Mouse (Mus musculus) midbrain, embryonic 14.5 days (tissue): ENCODE results near the gene Itgav. TPM values are rescaled to one million over a fixed set of nuclear protein-coding genes. Genes with fewer than 3 reads are reported as not detected.

Experiments
- ATAC-seq: fragments of 200-750 bp; cut with Nextera tagmentation; 2 replicates; pipeline ENCODE4 v1.8.0; 2017; ENCODE audit warnings: moderate number of reproducible peaks, moderate library complexity; ENCODE audit not compliant: low FRiP score, low TSS enrichment
- DNase-seq: peaks from one replicate; pipeline ENCODE4 v3.0.0-alpha.2; 2015
- H3K27ac ChIP-seq: fragments of 300-500 bp; sonication (generic); replicated peaks from 2 replicates; pipeline ENCODE4 v1.5.1; 2014; ENCODE audit warnings: mild to moderate bottlenecking, low read depth, low read length, moderate library complexity
- H3K27me3 ChIP-seq: fragments of 300-500 bp; sonication (generic); 2 replicates; pipeline ENCODE4 v1.6.1; 2014; ENCODE audit warnings: low read length, control low read depth, mixed read lengths; ENCODE audit not compliant: control insufficient read depth, insufficient read depth
- H3K36me3 ChIP-seq: fragments of 300-500 bp; sonication (generic); 2 replicates; pipeline ENCODE4 v1.6.1; 2014; ENCODE audit warnings: low read length, control low read depth; ENCODE audit not compliant: control insufficient read depth, insufficient read depth
- H3K4me1 ChIP-seq: fragments of 300-500 bp; sonication (generic); 2 replicates; pipeline ENCODE4 v1.6.1; 2014; ENCODE audit warnings: mild to moderate bottlenecking, antibody characterized with exemption, low read length, control low read depth; ENCODE audit not compliant: control insufficient read depth, insufficient read depth
- H3K4me2 ChIP-seq: fragments of 300-500 bp; sonication (generic); 2 replicates; pipeline ENCODE4 v1.6.1; 2014; ENCODE audit warnings: mild to moderate bottlenecking, low read length, moderate library complexity
- H3K4me3 ChIP-seq: fragments of 300-500 bp; sonication (generic); replicated peaks from 2 replicates; pipeline ENCODE4 v1.5.1; 2014; ENCODE audit warnings: low read depth, low read length
- H3K9ac ChIP-seq: fragments of 300-500 bp; sonication (generic); replicated peaks from 2 replicates; pipeline ENCODE4 v1.6.1; 2014; ENCODE audit warnings: mild to moderate bottlenecking, low read length, moderate library complexity
- H3K9me3 ChIP-seq: fragments of 300-500 bp; sonication (generic); 2 replicates; pipeline ENCODE4 v1.6.1; 2016; ENCODE audit warnings: low read length, control low read depth, mixed read lengths; ENCODE audit not compliant: control insufficient read depth
- WGBS: fragments of 180-500 bp; shearing (Covaris S2); extraction: QIAGEN DNeasy Blood & Tissue Kit; methylation state at CpG from one replicate; pipeline ENCODE4 v1.1.7; 2014; 5-methylcytosine and 5-hydroxymethylcytosine counted together
- polyA plus RNA-seq: library from polyadenylated mRNA; unstranded; fragments of >200 nt; fragmentation: Nextera tagmentation; extraction: Ambion mirVana; gene quantifications from 2 replicates; pipeline ENCODE4 v1.2.1, GENCODE M21; 2014

Itgav gene
- polyA plus RNA-seq, 1 experiment from 2014 or later: 27.5 TPM

DNA sequence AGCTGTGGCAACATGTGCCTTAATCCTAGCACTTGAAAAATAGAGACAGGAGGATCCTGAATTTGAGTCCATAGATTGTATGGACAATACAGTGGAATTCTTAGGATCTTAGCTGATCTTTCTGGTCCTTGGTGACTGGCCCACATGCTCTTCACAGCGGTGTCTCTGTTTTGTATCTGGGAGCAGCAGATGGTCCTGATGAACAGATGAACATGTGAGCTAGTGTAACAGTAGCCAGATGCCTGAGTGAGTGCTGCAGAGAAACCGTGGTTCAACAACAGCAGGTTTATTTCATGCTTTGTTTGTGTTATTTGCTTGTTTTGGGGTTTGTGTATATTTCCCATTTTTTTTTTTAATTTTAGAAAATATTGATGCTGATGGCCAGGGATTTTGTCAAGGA is 37.3 kb downstream of the Itgav start:
- no peak overlapping the region for H3K9ac ChIP-seq
- no peaks in the 10 kb centered on the region for H3K9me3 ChIP-seq
- H3K36me3 ChIP-seq: no peaks in the 10 kb centered on the region
- 0 out of 2 replicates have a peak, but pooled peaks cover 3% of the 10 kb centered on the region for H3K4me1 ChIP-seq
- H3K27me3 ChIP-seq: no peaks in the 10 kb centered on the region
- no peak for DNase-seq
- no peak overlapping the region for H3K27ac ChIP-seq
- H3K4me2 ChIP-seq: no peak overlapping the region
- no peak overlapping the region for H3K4me3 ChIP-seq
- no peak for ATAC-seq
- WGBS: 62% methylated on average over 2 of the region's 2 CpGs

DNA sequence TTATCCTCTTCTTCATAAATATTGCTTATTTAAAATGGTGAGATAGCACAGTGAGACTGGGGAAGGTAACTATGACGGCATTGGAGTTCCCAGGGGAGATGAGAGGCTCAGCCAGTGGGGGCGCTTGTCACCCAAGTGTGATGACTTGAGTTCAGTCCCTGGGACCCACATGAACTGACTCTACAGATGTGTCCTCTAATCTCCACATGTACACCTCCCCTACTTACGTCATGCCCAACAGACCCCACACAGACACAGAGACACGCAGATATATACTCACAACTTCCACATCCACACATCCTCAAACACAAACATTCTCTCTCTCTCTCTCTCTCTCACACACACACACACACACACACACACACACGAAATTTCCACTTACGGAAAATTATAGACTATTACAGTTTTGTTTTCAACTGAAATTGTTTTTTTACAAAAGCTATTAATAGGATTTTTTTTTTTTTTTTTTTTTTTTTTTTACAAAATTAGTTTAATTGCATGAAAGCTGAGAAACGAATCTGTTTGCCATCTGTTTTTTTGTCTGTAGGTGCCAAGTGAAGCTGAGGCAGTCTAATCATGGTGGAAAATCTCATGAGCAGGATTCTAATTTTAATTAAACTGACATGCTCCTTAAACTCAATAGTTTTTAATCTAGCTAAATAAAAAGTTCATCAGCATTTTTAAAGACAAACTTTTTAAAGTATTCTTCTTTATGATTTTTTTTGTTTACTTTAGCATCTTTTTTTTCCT is 38.1 kb downstream of the Itgav start:
- H3K27ac ChIP-seq: no peak overlapping the region
- no peak for ATAC-seq

DNA sequence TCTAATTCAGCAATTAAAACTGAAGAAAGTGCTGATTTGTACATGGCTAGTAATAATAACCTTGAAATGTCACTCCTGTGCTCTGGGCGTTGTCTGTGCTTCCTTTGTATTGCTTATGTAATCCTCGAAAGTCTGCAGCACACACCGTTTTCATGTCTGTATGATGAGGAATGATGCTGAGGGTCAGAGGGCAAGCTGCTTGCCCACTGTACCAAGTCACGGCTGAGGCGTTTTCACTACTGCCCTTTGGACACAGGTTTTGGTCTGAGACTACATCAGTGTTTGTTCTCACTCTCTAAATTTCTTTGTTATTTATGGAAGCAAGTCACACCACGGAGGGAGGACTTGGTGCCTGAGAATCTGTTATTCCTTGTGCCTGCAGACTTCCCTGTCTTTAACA is 41.9 kb downstream of the Itgav start:
- no peaks in the 10 kb centered on the region for H3K36me3 ChIP-seq
- H3K27ac ChIP-seq: no peak overlapping the region
- H3K9ac ChIP-seq: no peak overlapping the region
- no peaks in the 10 kb centered on the region for H3K9me3 ChIP-seq
- 83% methylated on average over 6 of the region's 6 CpGs for WGBS
- DNase-seq: no peak
- H3K4me2 ChIP-seq: no peak overlapping the region
- ATAC-seq: no peak
- no peak overlapping the region for H3K4me3 ChIP-seq
- H3K4me1 ChIP-seq: no peaks in the 10 kb centered on the region
- no peaks in the 10 kb centered on the region for H3K27me3 ChIP-seq

More for the DNA sequence above, 38.1 kb downstream of the Itgav start:
- Histone ChIP-seq H3K4me1 (0 out of 2 replicates have a peak, but pooled peaks cover 3% of the 10 kb centered on the region), H3K27me3 (no peaks in the 10 kb centered on the region), H3K9me3 (no peaks in the 10 kb centered on the region), H3K9ac (no peak overlapping the region), H3K36me3 (no peaks in the 10 kb centered on the region), H3K4me2 (no peak overlapping the region), H3K4me3 (no peak overlapping the region)
- WGBS: 76% methylated on average over 7 of the region's 7 CpGs
- no peak for DNase-seq

DNA sequence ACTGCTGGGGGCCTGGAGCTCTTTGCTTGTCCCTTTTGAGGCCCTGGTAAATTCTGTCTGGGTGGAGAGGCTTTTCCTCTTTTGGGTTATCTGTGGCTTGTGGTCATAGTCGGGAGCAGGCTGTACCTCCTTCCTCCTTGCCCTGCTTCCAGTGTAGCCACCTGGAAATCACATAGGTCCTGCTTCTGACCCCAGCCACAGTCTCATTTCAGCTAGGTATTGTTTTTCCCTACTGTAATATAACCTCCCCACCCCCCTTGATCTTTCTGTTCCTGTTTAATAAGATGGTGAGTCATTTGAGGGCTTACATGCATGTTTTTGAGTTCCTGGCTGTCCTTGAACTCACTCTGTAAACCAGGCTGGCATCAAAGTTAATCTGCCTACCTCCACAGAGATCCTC is 42.7 kb downstream of the Itgav start:
- 85% methylated on average over 1 of the region's 1 CpGs for WGBS
- H3K36me3 ChIP-seq: no peaks in the 10 kb centered on the region

DNA sequence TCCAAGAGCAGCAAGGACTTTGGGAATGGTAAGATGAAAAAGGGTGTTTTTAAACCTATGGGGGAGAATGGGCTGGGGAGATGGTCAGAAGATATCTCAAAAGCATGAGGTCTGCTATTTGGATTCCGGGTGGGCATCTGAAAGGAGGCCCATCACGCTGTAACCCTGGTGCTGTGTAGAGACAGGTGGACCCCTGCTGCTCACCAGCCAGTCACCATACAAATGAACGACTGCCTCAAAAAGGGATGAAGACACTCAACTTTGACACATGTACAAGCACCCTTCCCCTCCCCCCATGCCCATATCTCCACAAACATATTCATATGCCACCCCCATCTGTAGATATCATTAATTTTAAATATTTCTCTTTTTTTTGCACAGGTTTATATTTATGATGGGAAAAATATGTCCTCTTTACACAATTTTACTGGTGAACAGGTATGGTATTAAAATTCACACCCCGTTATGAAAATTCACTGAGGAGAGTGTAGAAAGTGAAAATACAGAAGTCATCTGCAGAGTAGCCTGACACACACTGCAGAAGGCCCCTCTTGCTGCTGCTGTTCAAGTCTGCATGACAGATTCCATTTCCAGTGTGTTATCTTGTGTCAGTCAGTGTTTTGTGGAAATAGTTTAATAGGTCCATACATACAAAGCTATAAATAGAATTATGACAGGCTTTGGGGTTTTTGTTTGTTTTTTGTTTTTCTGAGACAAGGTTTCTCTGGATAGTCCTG is 44.3 kb downstream of the Itgav start:
- Histone ChIP-seq H3K4me1 (no peaks in the 10 kb centered on the region), H3K27me3 (no peaks in the 10 kb centered on the region), H3K4me2 (no peak overlapping the region), H3K9me3 (no peaks in the 10 kb centered on the region), H3K27ac (no peak overlapping the region), H3K36me3 (no peaks in the 10 kb centered on the region), H3K9ac (no peak overlapping the region), H3K4me3 (no peak overlapping the region)
- ATAC-seq: no peak
- DNase-seq: no peak
- 87% methylated on average over 4 of the region's 4 CpGs for WGBS

More for the DNA sequence above, 42.7 kb downstream of the Itgav start:
- ATAC-seq (no peak), DNase-seq (no peak)
- Histone ChIP-seq H3K9ac (no peak overlapping the region), H3K4me3 (no peak overlapping the region), H3K27ac (no peak overlapping the region), H3K9me3 (no peaks in the 10 kb centered on the region), H3K4me2 (no peak overlapping the region), H3K4me1 (no peaks in the 10 kb centered on the region), H3K27me3 (no peaks in the 10 kb centered on the region)

DNA sequence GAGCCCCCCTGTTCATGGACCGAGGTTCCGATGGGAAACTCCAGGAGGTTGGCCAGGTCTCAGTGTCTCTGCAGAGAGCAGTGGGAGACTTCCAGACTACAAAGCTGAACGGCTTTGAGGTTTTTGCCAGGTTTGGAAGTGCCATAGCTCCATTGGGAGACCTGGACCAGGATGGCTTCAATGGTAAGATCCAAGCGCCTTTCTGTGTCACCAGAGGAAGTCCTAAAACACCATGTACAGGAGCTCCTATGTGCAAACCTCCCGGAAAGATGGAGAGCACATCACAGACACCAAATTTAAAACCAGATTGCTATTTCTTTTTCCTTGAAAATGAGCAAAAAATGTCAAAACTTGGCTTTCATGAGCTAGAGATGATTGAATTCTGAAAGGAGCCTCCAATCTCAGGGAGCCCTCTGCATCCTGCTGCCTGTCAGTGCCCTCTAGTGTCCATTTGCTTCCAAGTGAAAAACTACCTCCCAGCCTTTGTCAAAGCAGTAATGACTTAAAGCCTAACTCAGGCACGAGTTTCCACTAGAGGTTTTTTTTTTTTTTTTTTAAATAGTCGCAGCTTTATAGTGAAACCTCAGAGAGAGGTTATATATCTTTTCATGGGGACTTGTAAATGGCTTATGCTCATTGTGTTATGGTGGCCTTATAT is 47.1 kb downstream of the Itgav start:
- ATAC-seq: no peak; the same call in 1 of the 2 replicates
- Histone ChIP-seq H3K27me3 (no peaks in the 10 kb centered on the region), H3K4me2 (no peak overlapping the region), H3K36me3 (no peaks in the 10 kb centered on the region), H3K4me3 (no peak overlapping the region), H3K9me3 (no peaks in the 10 kb centered on the region), H3K4me1 (no peaks in the 10 kb centered on the region), H3K27ac (no peak overlapping the region), H3K9ac (no peak overlapping the region)
- 66% methylated on average over 7 of the region's 7 CpGs for WGBS
- peak; percentile 80 for DNase-seq

DNA sequence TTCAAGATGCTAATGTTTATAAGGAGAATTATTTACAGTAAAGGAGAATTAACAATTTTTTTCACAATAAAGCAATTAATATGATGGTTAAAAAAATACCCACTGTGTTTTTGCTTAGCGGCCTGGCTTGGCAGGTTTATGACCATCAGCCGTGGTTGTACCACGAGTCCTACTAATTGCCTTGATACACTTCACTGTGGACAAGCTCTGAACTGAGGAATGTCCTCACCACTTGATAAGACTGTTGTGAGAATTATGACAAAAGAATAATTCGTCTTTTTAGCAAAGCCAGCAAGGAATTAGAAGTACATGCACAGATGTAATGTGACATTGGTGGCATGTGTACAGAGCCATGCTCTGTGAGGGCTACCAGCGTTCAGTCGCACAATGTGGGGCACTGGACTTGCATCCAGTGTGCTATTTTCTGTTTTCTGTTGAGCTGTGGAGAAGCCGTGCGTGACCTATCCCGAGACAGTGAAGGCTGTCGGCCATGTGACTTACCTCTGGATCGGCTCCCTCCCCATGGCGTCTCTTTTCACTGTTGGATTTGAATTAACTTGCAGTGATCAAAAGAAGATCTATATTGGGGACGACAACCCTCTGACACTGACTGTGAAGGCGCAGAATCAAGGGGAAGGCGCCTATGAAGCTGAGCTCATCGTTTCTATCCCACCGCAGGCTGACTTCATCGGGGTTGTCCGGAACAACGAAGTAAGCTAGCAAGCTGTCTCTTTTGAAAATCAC is 67.3 kb downstream of the Itgav start:
- Histone ChIP-seq H3K9ac (peak overlapping the region; percentile 44; the same call in 1 of the 2 replicates), H3K27ac (peak overlapping the region; percentile 77), H3K4me1 (0 out of 2 replicates have a peak, but pooled peaks cover 5% of the 10 kb centered on the region), H3K9me3 (no peaks in the 10 kb centered on the region), H3K36me3 (no peaks in the 10 kb centered on the region), H3K4me3 (peak overlapping the region; percentile 24), H3K4me2 (peak overlapping the region; percentile 51), H3K27me3 (no peaks in the 10 kb centered on the region)
- peak; percentile 88 for ATAC-seq
- 26% methylated on average over 20 of the region's 20 CpGs for WGBS
- DNase-seq: peak; percentile 80

DNA sequence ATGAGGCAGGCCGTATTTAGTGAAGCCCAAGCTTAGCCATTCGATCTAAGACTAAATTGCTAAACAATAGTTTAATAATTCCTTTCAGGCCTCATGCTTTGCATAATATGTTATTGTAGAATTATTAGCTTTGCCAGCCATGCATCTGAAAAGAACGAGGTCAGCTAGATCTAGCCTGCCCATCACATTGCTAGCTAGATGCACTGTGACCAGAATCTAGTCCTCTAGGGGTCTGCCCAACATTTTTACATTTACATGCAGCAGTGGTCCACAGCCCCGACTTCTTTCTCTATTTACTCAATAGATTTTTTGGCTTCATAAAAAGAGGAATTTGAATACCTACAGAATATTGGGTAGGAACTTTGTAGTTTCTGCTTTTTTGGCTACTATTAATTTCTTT is 67.9 kb downstream of the Itgav start:
- peak overlapping the region; percentile 51 for H3K4me2 ChIP-seq
- H3K27ac ChIP-seq: peak overlapping the region; percentile 77
- peak overlapping the region; percentile 44; the same call in 1 of the 2 replicates for H3K9ac ChIP-seq
- H3K9me3 ChIP-seq: no peaks in the 10 kb centered on the region
- H3K36me3 ChIP-seq: no peaks in the 10 kb centered on the region
- DNase-seq (no peak), ATAC-seq (peak; percentile 66)
- peak overlapping the region; percentile 24 for H3K4me3 ChIP-seq
- no peaks in the 10 kb centered on the region for H3K27me3 ChIP-seq
- WGBS: 23% methylated on average over 4 of the region's 4 CpGs
- H3K4me1 ChIP-seq: 0 out of 2 replicates have a peak, but pooled peaks cover 5% of the 10 kb centered on the region
